Mouse (Mus musculus): ENCODE measurements around the gene Itpripl2. TPM values are rescaled to one million over a fixed set of nuclear protein-coding genes. Genes with fewer than 3 reads are reported as not detected.

Itpripl2 gene
- total and polyA plus RNA-seq, 3 experiments, result 0.11 TPM; not detected in 2

- ATAC-seq (ENCODE audit: extremely low read depth, insufficient number of reproducible peaks, low FRiP score, poor library complexity, severe bottlenecking) (no peak), DNase-seq (ENCODE audit: low spot score) (no peak)
- H3K9me3 ChIP-seq (replicated peaks), result no peaks in the 10 kb centered on the region
- H3K27me3 ChIP-seq (ENCODE audit: insufficient read depth, low read length), result no peaks in the 10 kb centered on the region
- TF ChIP-seq GATA1 (IDR thresholded peaks at IDR 0.05; ENCODE audit: borderline replicate concordance, low read length) (no peak), CTCF (IDR thresholded peaks at IDR 0.05; ENCODE audit: low read depth, low read length) (no peak), GATA2 (IDR thresholded peaks at IDR 0.05; ENCODE audit: borderline replicate concordance, low read depth, low read length) (no peak), TAL1 (conservative IDR thresholded peaks at IDR 0.05; ENCODE audit: low read depth, low read length) (no peak), POLR2AphosphoS5 (IDR thresholded peaks at IDR 0.05; ENCODE audit: insufficient replicate concordance, low read depth, low read length) (no peak)
- H3K36me3 ChIP-seq (replicated peaks), result no peaks in the 10 kb centered on the region
- no peaks in the 10 kb centered on the region for H3K4me1 ChIP-seq (ENCODE audit: insufficient read depth, low read depth, low read length)
- H3K4me3 ChIP-seq (ENCODE audit: low read depth, low read length), result no peak overlapping the region
Observed at GRCm38 (mm10) chr7:118452940-118453339, 38.8 kb downstream of the Itpripl2 start.

GRCm38 (mm10) chr7:118448134-118448967 is 43.4 kb downstream of the Itpripl2 start, which contains the start of gene Syt17:
Gene Syt17, minus strand, starts transcription at chr7:118448222.
- 0 out of 2 replicates have a peak, but pooled peaks cover 2% of the 10 kb centered on the region for H3K9me3 ChIP-seq (replicated peaks)
- H3K27me3 ChIP-seq (ENCODE audit: insufficient read depth, low read length), result no peaks in the 10 kb centered on the region
- no peaks in the 10 kb centered on the region for H3K36me3 ChIP-seq (replicated peaks)
- no peaks in the 10 kb centered on the region for H3K4me1 ChIP-seq (ENCODE audit: insufficient read depth, low read depth, low read length)
- ATAC-seq (ENCODE audit: extremely low read depth, insufficient number of reproducible peaks, low FRiP score, poor library complexity, severe bottlenecking) (no peak), DNase-seq (ENCODE audit: low spot score) (no peak)
- TF ChIP-seq POLR2AphosphoS5 (IDR thresholded peaks at IDR 0.05; ENCODE audit: insufficient replicate concordance, low read depth, low read length), result no peak
- no peak for TF ChIP-seq TAL1 (conservative IDR thresholded peaks at IDR 0.05; ENCODE audit: low read depth, low read length)
- TF ChIP-seq GATA1 (IDR thresholded peaks at IDR 0.05; ENCODE audit: borderline replicate concordance, low read length), result no peak
- no peak for TF ChIP-seq CTCF (IDR thresholded peaks at IDR 0.05; ENCODE audit: low read depth, low read length)
- no peak for TF ChIP-seq GATA2 (IDR thresholded peaks at IDR 0.05; ENCODE audit: borderline replicate concordance, low read depth, low read length)
- no peak within 1 kb of the TSS for H3K4me3 ChIP-seq (ENCODE audit: low read depth, low read length)

- H3K27me3 ChIP-seq (ENCODE audit: insufficient read depth, low read length), result no peaks in the 10 kb centered on the region
- DNase-seq (ENCODE audit: low spot score) (no peak), ATAC-seq (ENCODE audit: extremely low read depth, insufficient number of reproducible peaks, low FRiP score, poor library complexity, severe bottlenecking) (no peak)
- no peaks in the 10 kb centered on the region for H3K36me3 ChIP-seq (replicated peaks)
- no peaks in the 10 kb centered on the region for H3K4me1 ChIP-seq (ENCODE audit: insufficient read depth, low read depth, low read length)
- TF ChIP-seq TAL1 (conservative IDR thresholded peaks at IDR 0.05; ENCODE audit: low read depth, low read length), result no peak
- TF ChIP-seq POLR2AphosphoS5 (IDR thresholded peaks at IDR 0.05; ENCODE audit: insufficient replicate concordance, low read depth, low read length), result no peak
- TF ChIP-seq GATA1 (IDR thresholded peaks at IDR 0.05; ENCODE audit: borderline replicate concordance, low read length), result no peak
- no peak for TF ChIP-seq GATA2 (IDR thresholded peaks at IDR 0.05; ENCODE audit: borderline replicate concordance, low read depth, low read length)
- no peak for TF ChIP-seq CTCF (IDR thresholded peaks at IDR 0.05; ENCODE audit: low read depth, low read length)
- 0 out of 2 replicates have a peak, but pooled peaks cover 2% of the 10 kb centered on the region for H3K9me3 ChIP-seq (replicated peaks)
- no peak overlapping the region for H3K4me3 ChIP-seq (ENCODE audit: low read depth, low read length)
Observed at GRCm38 (mm10) chr7:118447291-118448133, 44.3 kb downstream of the Itpripl2 start.

- Histone ChIP-seq H3K36me3 (replicated peaks) (no peaks in the 10 kb centered on the region), H3K27me3 (ENCODE audit: insufficient read depth, low read length) (no peaks in the 10 kb centered on the region), H3K4me3 (ENCODE audit: low read depth, low read length) (no peak overlapping the region), H3K4me1 (ENCODE audit: insufficient read depth, low read depth, low read length) (no peaks in the 10 kb centered on the region), H3K9me3 (replicated peaks) (0 out of 2 replicates have a peak, but pooled peaks cover 2% of the 10 kb centered on the region)
- DNase-seq (ENCODE audit: low spot score), result no peak
- TF ChIP-seq GATA1 (IDR thresholded peaks at IDR 0.05; ENCODE audit: borderline replicate concordance, low read length) (no peak), CTCF (IDR thresholded peaks at IDR 0.05; ENCODE audit: low read depth, low read length) (no peak), TAL1 (conservative IDR thresholded peaks at IDR 0.05; ENCODE audit: low read depth, low read length) (no peak), POLR2AphosphoS5 (IDR thresholded peaks at IDR 0.05; ENCODE audit: insufficient replicate concordance, low read depth, low read length) (no peak)
- no peak for ATAC-seq (ENCODE audit: extremely low read depth, insufficient number of reproducible peaks, low FRiP score, poor library complexity, severe bottlenecking)
Observed at GRCm38 (mm10) chr7:118443895-118444485, 47.8 kb downstream of the Itpripl2 start.

- DNase-seq (ENCODE audit: low spot score) (no peak), ATAC-seq (ENCODE audit: extremely low read depth, insufficient number of reproducible peaks, low FRiP score, poor library complexity, severe bottlenecking) (no peak)
- Histone ChIP-seq H3K4me3 (ENCODE audit: low read depth, low read length) (no peak overlapping the region), H3K4me1 (ENCODE audit: insufficient read depth, low read depth, low read length) (no peaks in the 10 kb centered on the region), H3K36me3 (replicated peaks) (no peaks in the 10 kb centered on the region), H3K9me3 (replicated peaks) (0 out of 2 replicates have a peak, but pooled peaks cover 2% of the 10 kb centered on the region), H3K27me3 (ENCODE audit: insufficient read depth, low read length) (no peaks in the 10 kb centered on the region)
- TF ChIP-seq TAL1 (conservative IDR thresholded peaks at IDR 0.05; ENCODE audit: low read depth, low read length) (no peak), GATA2 (IDR thresholded peaks at IDR 0.05; ENCODE audit: borderline replicate concordance, low read depth, low read length) (no peak), CTCF (IDR thresholded peaks at IDR 0.05; ENCODE audit: low read depth, low read length) (no peak), POLR2AphosphoS5 (IDR thresholded peaks at IDR 0.05; ENCODE audit: insufficient replicate concordance, low read depth, low read length) (no peak), GATA1 (IDR thresholded peaks at IDR 0.05; ENCODE audit: borderline replicate concordance, low read length) (no peak)
Observed at GRCm38 (mm10) chr7:118443371-118443770, 48.4 kb downstream of the Itpripl2 start.

Data from G1E (cell line).